Mouse (Mus musculus) spleen, embryonic (tissue): Measurements from ENCODE around the gene Nalcn.

Experiments used
- CTCF ChIA-PET: fragments of 350-600 bp; sonication (Branson Sonifier 250); formaldehyde crosslinking; loops from one replicate; lab custom pipeline; 2022; lab: Charles Lee

Gene Nalcn

GRCm38 (mm10) chr14:123495544-123495943 lies 131.4 kb downstream of the Nalcn start:
- CTCF ChIA-PET, result no interaction called here

GRCm38 (mm10) chr14:123488575-123489207 lies 138.3 kb downstream of the Nalcn start:
- CTCF ChIA-PET, result no interaction called here

DNA sequence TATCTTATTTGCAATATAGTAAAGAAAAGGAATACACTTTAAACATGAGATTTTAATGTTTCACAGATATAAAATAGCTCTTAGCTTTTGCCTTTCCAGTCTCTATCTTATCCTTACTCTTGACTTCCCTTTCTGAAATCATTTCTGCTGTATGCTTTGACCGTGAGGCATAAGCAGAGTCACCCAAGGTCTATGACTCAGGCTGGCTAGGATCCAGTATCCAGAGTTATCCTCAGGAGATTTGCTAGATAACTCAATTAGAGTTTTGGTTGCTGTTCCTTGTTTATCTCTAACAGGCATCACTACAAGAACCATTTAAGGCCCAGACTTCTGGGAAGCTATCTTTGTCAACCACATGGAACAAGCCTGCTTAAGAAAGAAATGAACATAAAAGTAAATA lies 164.9 kb downstream of the Nalcn start:
- CTCF ChIA-PET, result no interaction called here

- CTCF ChIA-PET, result no interaction called here
These were observed 180.9 kb downstream of the Nalcn start for GRCm38 (mm10) chr14:123446031-123446430.

GRCm38 (mm10) chr14:123435542-123435941 lies 191.4 kb downstream of the Nalcn start:
- CTCF ChIA-PET, result no interaction called here

- CTCF ChIA-PET, result no interaction called here
These were observed 250.6 kb downstream of the Nalcn start for GRCm38 (mm10) chr14:123376167-123376855.

GRCm38 (mm10) chr14:123371522-123371921 lies 255.4 kb downstream of the Nalcn start:
- CTCF ChIA-PET, result no interaction called here

DNA sequence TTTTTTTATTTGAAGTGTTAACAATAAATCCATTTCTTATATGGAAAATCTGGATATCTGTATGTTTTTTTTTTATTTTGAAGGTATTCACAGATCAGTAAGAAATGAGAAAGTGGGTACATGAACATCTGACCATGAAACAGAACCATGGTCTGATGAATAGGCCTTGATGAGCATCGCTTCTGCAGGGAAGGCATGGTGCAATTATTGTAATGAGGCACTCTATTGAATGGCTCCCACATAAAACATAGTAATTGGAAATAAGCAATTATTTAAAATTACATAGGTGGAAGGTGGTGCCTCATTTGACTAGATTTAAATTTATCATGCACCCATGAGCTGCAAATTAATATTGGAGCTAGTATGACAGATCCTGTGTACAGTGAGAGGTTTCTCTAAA lies 267.3 kb downstream of the Nalcn start:
- CTCF ChIA-PET, result no interaction called here

- CTCF ChIA-PET, result no interaction called here
These were observed 274.0 kb downstream of the Nalcn start for GRCm38 (mm10) chr14:123352973-123353372.

DNA sequence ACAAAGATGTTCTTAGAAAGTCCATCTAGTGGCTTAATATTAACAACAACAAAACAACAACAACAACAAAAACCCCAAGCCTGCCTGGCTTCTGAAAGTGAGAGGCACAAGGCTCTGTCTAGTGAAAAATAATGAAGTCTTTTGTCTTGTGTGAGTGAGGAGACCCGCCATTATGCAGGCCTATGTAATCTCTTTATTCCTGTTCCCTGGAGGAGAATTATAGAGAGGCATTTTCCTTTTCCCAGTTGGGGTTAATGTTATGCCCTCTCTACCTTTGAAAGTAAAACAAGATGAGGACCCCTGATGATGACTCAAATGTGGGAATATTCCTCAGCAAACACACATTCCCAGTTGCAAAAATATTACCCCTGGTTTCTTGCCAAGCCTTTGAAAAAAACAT lies 295.1 kb downstream of the Nalcn start:
- CTCF ChIA-PET, result no interaction called here

GRCm38 (mm10) chr14:123314369-123314768 lies 312.6 kb downstream of the Nalcn start:
- CTCF ChIA-PET, result no interaction called here

GRCm38 (mm10) chr14:123312371-123312770 lies 314.6 kb downstream of the Nalcn start:
- CTCF ChIA-PET, result no interaction called here

DNA sequence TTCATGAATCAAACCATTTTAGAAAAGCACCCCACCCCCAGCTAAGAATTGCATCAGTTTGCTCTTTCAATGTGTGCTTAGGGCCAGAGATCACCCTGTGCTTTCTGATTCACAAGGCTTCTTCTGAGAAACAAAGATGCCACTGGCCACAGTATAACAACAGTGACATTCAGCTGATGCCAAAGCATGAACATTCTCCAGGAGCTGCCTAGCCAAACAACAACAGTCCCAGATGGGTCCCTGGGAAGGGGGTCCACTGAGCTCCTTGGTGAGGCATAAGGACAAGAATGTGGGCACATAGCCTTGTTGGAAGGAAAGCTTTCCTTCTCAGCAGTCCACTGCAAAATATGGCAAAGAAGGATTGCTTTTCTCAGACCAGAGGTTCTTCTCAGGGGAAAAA lies 330.9 kb downstream of the Nalcn start:
- CTCF ChIA-PET, result no interaction called here

DNA sequence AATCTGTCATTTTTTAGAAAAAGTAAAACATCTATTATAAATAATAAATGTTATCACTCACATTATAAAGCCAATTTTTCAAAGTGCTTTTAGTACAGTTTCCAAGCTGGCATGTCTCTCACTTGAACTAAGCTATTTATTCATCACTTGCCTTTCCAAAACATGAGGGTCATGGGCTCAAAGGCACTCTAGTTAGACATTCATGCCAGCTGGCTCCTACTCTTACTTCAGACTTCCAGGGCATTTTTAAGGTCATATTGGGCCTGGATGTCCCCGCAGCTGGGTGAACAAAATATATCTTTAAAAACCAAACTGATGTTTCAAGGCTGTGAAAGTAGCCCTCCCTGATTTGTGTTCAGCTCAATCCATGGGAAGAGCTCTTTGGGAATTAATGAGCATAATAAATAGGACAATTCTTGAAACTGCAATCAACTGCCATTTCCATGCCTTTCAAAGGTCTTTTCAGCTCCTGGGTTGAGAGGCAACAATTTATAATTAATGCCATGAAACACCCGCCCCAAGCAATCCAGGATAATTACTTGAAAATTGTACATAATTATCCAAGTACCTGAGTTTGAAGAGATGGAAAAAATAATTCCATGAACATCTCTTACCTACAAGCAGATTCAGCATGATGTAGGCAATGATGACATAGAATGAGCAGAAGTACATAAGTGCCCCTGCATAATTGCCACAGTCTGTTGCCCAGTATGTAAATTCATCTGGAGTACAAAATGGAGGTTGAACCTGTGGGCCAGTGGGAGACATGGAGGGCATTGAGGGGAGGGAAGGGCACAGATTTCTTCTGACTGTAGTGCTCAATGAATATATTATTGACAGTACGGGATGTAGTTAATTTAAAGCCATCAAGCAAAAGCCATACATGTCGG lies 335.6 kb downstream of the Nalcn start:
- CTCF ChIA-PET, result no interaction called here

DNA sequence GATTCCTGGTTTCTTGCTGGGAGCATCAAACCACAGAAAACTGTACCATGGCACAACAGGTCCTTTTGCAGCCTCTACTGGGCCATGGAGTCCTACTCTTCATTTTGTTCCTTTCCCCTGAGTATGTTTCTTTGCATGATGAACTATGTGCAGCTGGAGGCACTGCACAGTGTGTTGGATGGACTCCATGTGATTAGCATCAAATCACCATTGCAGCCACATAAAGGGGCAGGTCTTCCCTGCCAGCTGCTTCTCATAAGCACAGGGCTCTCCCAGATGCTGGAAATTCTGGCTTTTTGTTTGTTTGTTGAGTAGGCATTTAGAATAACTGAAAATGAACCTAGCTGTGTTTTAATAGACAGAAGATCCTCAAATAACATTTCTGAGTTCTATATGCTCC lies 344.8 kb downstream of the Nalcn start:
- CTCF ChIA-PET, result interaction anchor here (0.6 kb wide), 1 partner anchor 806 kb away, joined by 3 read pairs; no protein-coding TSS in a partner anchor

DNA sequence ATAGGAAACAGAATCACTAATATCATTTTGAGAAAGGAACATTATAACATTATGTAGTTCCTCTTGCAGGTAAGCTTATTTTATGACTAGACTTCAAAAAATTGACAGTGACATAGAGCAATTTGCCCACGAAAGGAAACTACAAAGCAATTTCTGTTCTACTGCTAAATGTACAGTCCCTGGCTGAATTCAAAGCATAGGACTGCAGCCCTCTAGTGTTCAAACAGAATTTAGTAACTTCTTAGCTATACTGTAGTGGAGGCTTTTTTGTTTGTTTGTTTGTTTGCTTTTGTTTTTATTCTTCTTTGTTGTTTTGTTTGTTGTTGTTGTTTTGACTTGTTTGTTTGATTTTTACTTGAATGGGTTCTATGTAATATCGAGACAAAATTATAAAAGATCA lies 354.8 kb downstream of the Nalcn start:
- CTCF ChIA-PET, result no interaction called here

- CTCF ChIA-PET, result no interaction called here
These were observed 386.2 kb downstream of the Nalcn start for GRCm38 (mm10) chr14:123240738-123241137.

- CTCF ChIA-PET, result no interaction called here
These were observed 387.0 kb downstream of the Nalcn start for GRCm38 (mm10) chr14:123239945-123240344.

- CTCF ChIA-PET, result interaction anchor here (0.5 to 0.7 kb wide), 2 partner anchors 584 to 1020 kb away, joined by 3 read pairs; no protein-coding TSS in a partner anchor
These were observed 389.9 kb downstream of the Nalcn start for GRCm38 (mm10) chr14:123237002-123237401.

DNA sequence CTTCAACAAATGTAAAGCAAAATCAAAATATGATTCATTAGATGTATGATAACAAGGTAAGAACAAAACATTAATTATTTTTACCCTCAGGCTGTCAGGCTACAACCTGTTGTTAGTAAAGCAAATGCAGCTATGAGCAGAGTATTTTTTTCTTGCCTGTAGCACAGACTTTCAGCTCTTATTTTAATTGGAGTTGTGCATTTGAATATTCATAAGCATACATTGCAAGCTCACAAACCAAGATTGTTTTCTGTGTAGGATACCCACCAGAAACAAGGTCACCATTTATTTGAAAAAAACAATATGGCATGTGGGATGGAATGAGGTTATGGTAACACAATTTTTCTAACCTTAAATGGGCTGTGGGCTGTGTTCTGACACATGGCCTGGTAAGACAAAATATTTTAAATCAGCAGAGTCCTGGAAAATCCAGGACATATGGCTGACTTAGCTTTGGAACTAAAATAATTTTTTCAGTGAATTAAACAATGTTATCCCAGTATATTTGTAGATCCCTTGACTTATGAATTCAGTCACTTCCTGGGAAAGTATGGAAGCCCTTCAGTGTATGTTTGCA lies 394.2 kb downstream of the Nalcn start:
- CTCF ChIA-PET, result no interaction called here
